Mouse (Mus musculus): ENCODE results near the gene Fam172a.

DNA sequence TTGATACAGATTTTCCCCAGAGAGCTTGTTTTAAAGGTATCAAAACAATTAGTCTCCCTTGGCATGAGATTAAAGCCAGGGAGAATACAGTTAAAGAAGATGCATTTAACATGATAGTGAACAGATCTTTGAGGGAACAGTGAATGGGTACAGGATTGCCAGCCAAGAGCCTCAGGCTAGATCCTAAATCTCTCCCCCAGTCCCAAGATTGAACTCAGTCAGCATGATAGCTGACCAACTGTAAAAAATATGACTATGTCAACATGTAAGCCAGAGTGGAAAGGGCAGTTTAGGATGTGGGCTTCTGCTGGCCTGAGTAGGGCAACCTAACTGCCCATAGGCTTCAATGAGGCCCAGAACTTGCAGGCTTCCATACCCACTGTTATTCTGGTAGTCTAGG lies 503.6 kb downstream of the Fam172a start:
- TF ChIP-seq CTCF (IDR thresholded peaks at IDR 0.05; ENCODE audit: borderline replicate concordance, insufficient read depth, low read length) (no peak), POLR2A (IDR thresholded peaks at IDR 0.05; ENCODE audit: low read depth, low read length) (no peak)
